Mouse (Mus musculus) lung, postnatal 0 days (tissue): Measurements from ENCODE around the gene Elavl3. TPM values are rescaled to one million over a fixed set of nuclear protein-coding genes. Genes with fewer than 3 reads are reported as not detected.

ENCODE experiments used
- ATAC-seq: fragments of 200-750 bp; cut with Nextera tagmentation; 2 replicates; pipeline ENCODE4 v1.8.0; 2017; ENCODE audit warnings: moderate library complexity
- DNase-seq: peaks from one replicate; pipeline ENCODE4 v3.0.0-alpha.2; 2016; ENCODE audit warnings: low spot score
- H3K27ac ChIP-seq: fragments of 300-500 bp; sonication (generic); 2 replicates; pipeline ENCODE4 v1.5.1; 2014; ENCODE audit warnings: antibody characterized with exemption, mild to moderate bottlenecking, low read length, mixed read lengths
- H3K27me3 ChIP-seq: fragments of 300-500 bp; sonication (generic); replicated peaks from 2 replicates; pipeline ENCODE4 v1.6.1; 2014; ENCODE audit warnings: low read length, mixed read lengths; ENCODE audit not compliant: insufficient read depth
- H3K36me3 ChIP-seq: fragments of 300-500 bp; sonication (generic); 2 replicates; pipeline ENCODE4 v1.6.1; 2014; ENCODE audit warnings: low read length, mixed read lengths; ENCODE audit not compliant: insufficient read depth
- H3K4me1 ChIP-seq: fragments of 300-500 bp; sonication (generic); 2 replicates; pipeline ENCODE4 v1.6.1; 2014; ENCODE audit warnings: antibody characterized with exemption, low read depth, low read length, mixed read lengths; ENCODE audit not compliant: insufficient read depth
- H3K4me2 ChIP-seq: fragments of 300-500 bp; sonication (generic); replicated peaks from 2 replicates; pipeline ENCODE4 v1.6.1; 2014; ENCODE audit warnings: low read depth, mild to moderate bottlenecking, low read length, moderate library complexity, mixed read lengths
- H3K4me3 ChIP-seq: fragments of 300-500 bp; sonication (generic); 2 replicates; pipeline ENCODE4 v1.5.1; 2014; ENCODE audit warnings: low read depth, low read length
- H3K9ac ChIP-seq: fragments of 300-500 bp; sonication (generic); replicated peaks from 2 replicates; pipeline ENCODE4 v1.6.1; 2014; ENCODE audit warnings: low read depth, mild to moderate bottlenecking
- H3K9me3 ChIP-seq: fragments of 300-500 bp; sonication (generic); 2 replicates; pipeline ENCODE4 v1.6.1; 2016; ENCODE audit warnings: low read length, mixed read lengths
- CTCF ChIP-seq: IDR thresholded peaks from 2 replicates; pipeline ENCODE4 v1.5.1; 2016; ENCODE audit warnings: antibody characterized with exemption, mild to moderate bottlenecking
- EP300 ChIP-seq: IDR thresholded peaks from 2 replicates; pipeline ENCODE4 v1.6.1; 2016; ENCODE audit warnings: antibody characterized with exemption, mild to moderate bottlenecking, control low read depth
- WGBS: fragments of 180-500 bp; shearing (Covaris S2); extraction: QIAGEN DNeasy Blood & Tissue Kit; methylation state at CpG from one replicate; pipeline ENCODE4 v1.1.7; 2014; 5-methylcytosine and 5-hydroxymethylcytosine counted together
- polyA plus RNA-seq: library from polyadenylated mRNA; unstranded; fragments of >200 nt; fragmentation: Nextera tagmentation; extraction: Ambion mirVana; gene quantifications from 2 replicates; pipeline ENCODE4 v1.2.1, GENCODE M21; 2015

The Elavl3 gene
- polyA plus RNA-seq, result 0.04 TPM in 1 of 2 replicates, not detected in the other

DNA sequence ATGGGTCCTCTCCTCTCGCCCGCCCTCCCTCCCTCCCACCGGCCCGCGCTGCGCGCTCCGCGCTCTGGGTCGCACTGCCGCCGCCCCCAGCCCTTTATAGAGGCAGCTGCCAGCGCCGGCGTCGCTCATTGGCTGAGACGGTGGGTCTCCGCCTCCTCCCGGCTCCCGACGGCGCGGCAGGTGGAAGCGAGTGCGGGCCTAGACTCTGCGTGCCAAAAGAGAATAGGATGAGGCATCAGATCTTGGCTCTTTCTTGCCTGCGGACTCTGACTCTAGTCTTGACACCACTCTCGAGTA is at the start of gene Elavl3:
Elavl3 (minus strand) TSS at position 66 of the 297 bp plus-strand sequence.
- H3K36me3 ChIP-seq, result no peaks in the 10 kb centered on the region
- no peak within 1 kb of the TSS for H3K9ac ChIP-seq
- TF ChIP-seq EP300, result no peak
- TF ChIP-seq CTCF, result no peak
- H3K27me3 ChIP-seq, result peaks cover 47% of the 10 kb centered on the region
- no peak within 1 kb of the TSS for H3K27ac ChIP-seq
- no peak for DNase-seq
- peak within 1 kb of the TSS; percentile 48 for H3K4me2 ChIP-seq
- 4% methylated on average over 18 of the region's 28 CpGs for WGBS
- H3K9me3 ChIP-seq, result no peaks in the 10 kb centered on the region
- peak within 1 kb of the TSS; percentile 25 for H3K4me3 ChIP-seq
- H3K4me1 ChIP-seq, result peaks cover 3% of the 10 kb centered on the region; the same call in 1 of the 2 replicates
- ATAC-seq, result no peak

DNA sequence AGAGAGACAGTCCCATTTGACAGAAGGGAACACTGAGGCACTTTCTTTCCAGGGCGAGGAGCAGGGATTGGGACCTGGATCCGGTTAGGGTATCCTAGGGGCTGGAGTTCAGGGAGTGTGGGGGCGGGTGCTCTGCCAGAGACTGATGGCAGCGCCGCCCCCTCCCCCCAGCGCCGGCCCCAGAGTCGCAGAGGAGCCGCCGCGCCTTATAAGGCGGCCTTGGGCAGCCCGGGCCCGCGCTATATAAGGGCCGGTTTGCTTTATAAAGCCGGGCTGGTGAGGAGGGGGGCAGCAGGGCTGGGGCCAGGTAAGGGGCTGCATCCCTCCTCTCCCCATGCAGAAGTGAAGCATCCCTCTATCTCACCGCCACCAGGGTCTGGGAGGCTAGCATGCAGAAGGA is 48.1 kb upstream of the Elavl3 start:
- Histone ChIP-seq H3K36me3 (no peaks in the 10 kb centered on the region), H3K9me3 (no peaks in the 10 kb centered on the region), H3K4me1 (peaks cover 3% of the 10 kb centered on the region; the same call in 1 of the 2 replicates), H3K27ac (no peak overlapping the region), H3K9ac (no peak overlapping the region), H3K4me3 (no peak overlapping the region), H3K27me3 (peaks cover 16% of the 10 kb centered on the region), H3K4me2 (no peak overlapping the region)
- no peak for TF ChIP-seq CTCF
- TF ChIP-seq EP300, result no peak
- 4% methylated on average over 17 of the region's 18 CpGs for WGBS
- DNase-seq, result no peak
- ATAC-seq, result no peak

- Histone ChIP-seq H3K4me1 (peaks cover 3% of the 10 kb centered on the region; the same call in 1 of the 2 replicates), H3K27ac (no peak within 1 kb of the TSS), H3K36me3 (no peaks in the 10 kb centered on the region), H3K27me3 (peaks cover 16% of the 10 kb centered on the region), H3K9me3 (no peaks in the 10 kb centered on the region), H3K9ac (no peak within 1 kb of the TSS), H3K4me3 (no peak within 1 kb of the TSS), H3K4me2 (no peak within 1 kb of the TSS)
- no peak for TF ChIP-seq EP300
- no peak for TF ChIP-seq CTCF
- WGBS, result 5% methylated on average over 14 of the region's 14 CpGs
- DNase-seq, result peak; percentile 29
- peak; percentile 58 for ATAC-seq
These were observed 47.3 kb upstream of the Elavl3 start, which contains the start of gene Cnn1 for GRCm38 (mm10) chr9:22098993-22099696. TSS of gene Cnn1 (plus strand) at chr9:22099216.

DNA sequence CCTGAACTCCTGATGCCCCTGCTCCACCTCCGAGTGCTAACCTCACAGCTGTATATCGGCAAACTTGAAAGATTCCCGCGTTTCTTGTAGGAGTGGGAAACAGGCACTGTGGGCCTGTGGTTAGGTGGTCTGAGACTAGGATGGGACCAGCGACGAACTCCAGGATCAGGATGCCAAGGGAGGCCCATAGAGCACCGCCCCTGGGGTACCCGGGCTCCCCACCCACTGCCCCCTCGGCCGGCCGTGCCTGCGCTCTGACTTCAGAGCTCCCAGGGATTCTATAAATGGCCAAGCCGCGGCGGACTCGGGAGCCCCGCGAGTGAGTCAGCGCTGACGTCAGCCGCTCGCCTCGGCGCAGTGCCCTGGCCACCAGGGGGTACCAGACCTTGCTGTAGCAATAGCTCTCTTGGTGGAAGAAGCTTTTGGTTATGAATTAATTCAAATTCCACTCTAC is 44.1 kb upstream of the Elavl3 start:
- DNase-seq, result peak; percentile 87
- WGBS, result 1% methylated on average over 24 of the region's 24 CpGs

GRCm38 (mm10) chr9:22092746-22093145 is 40.9 kb upstream of the Elavl3 start:
- TF ChIP-seq EP300 (no peak), CTCF (no peak)
- no peak overlapping the region for H3K27ac ChIP-seq
- 0 out of 2 replicates have a peak, but pooled peaks cover 3% of the 10 kb centered on the region for H3K27me3 ChIP-seq
- WGBS, result 67% methylated on average over 6 of the region's 6 CpGs
- H3K4me1 ChIP-seq, result peaks cover 3% of the 10 kb centered on the region; the same call in 1 of the 2 replicates
- ATAC-seq (no peak), DNase-seq (no peak)
- H3K4me2 ChIP-seq, result no peak overlapping the region
- no peaks in the 10 kb centered on the region for H3K9me3 ChIP-seq
- H3K9ac ChIP-seq, result no peak overlapping the region
- no peaks in the 10 kb centered on the region for H3K36me3 ChIP-seq
- H3K4me3 ChIP-seq, result no peak overlapping the region

More for the DNA sequence above, 44.1 kb upstream of the Elavl3 start:
- H3K4me1 ChIP-seq, result peaks cover 3% of the 10 kb centered on the region; the same call in 1 of the 2 replicates
- H3K4me2 ChIP-seq, result peak overlapping the region; percentile 51
- H3K36me3 ChIP-seq, result no peaks in the 10 kb centered on the region
- H3K9ac ChIP-seq, result no peak overlapping the region
- TF ChIP-seq EP300, result no peak
- TF ChIP-seq CTCF, result peak; percentile 85
- no peak overlapping the region; the same call in 1 of the 2 replicates for H3K4me3 ChIP-seq
- H3K27ac ChIP-seq, result no peak overlapping the region
- H3K27me3 ChIP-seq, result peaks cover 15% of the 10 kb centered on the region
- no peaks in the 10 kb centered on the region for H3K9me3 ChIP-seq
- peak; percentile 87 for ATAC-seq

DNA sequence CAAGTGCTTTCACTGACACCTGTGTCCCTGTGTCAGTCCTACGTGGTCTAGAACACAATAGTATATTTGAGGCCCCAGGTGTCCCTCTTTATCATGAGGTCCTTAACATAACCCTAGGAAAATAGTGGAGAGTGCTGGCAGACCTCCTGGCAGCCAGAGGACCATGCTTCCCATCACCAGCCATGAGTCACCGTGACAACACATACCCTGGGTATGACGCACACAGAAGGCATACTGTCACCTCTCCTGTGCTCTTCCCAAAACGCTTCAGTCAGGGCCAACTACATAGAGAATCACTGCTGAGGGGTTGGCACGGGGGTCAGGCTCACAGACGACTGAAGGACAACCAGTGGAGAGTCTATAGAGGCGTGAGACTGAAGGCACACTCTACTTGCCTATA is 38.2 kb upstream of the Elavl3 start:
- no peak for ATAC-seq
- Histone ChIP-seq H3K27me3 (0 out of 2 replicates have a peak, but pooled peaks cover under 1% of the 10 kb centered on the region), H3K36me3 (no peaks in the 10 kb centered on the region), H3K9ac (no peak overlapping the region), H3K9me3 (no peaks in the 10 kb centered on the region), H3K4me3 (no peak overlapping the region), H3K4me2 (no peak overlapping the region), H3K4me1 (no peaks in the 10 kb centered on the region), H3K27ac (no peak overlapping the region)
- no peak for DNase-seq
- WGBS, result 73% methylated on average over 7 of the region's 7 CpGs
- no peak for TF ChIP-seq CTCF
- TF ChIP-seq EP300, result no peak
